Mouse (Mus musculus) limb, embryonic 11.5 days (tissue): ENCODE results near the gene Crlf1. TPM values are rescaled to one million over a fixed set of nuclear protein-coding genes. Genes with fewer than 3 reads are reported as not detected.

Experiments used
- ATAC-seq: fragments of 200-750 bp; cut with Nextera tagmentation; 2 replicates; pipeline ENCODE4 v1.8.0; 2017; ENCODE audit warnings: low read depth; ENCODE audit not compliant: insufficient number of reproducible peaks, low FRiP score, low TSS enrichment
- DNase-seq: peaks from one replicate; pipeline ENCODE4 v3.0.0-alpha.2; 2015; ENCODE audit warnings: low spot score
- H3K27ac ChIP-seq: fragments of 300-500 bp; sonication (generic); replicated peaks from 2 replicates; pipeline ENCODE4 v1.5.1; 2014; ENCODE audit warnings: low read depth, mild to moderate bottlenecking, low read length
- H3K27me3 ChIP-seq: fragments of 300-500 bp; sonication (generic); 2 replicates; pipeline ENCODE4 v1.6.1; 2014; ENCODE audit warnings: mild to moderate bottlenecking, low read length, mixed read lengths; ENCODE audit not compliant: control insufficient read depth, insufficient read depth
- H3K36me3 ChIP-seq: fragments of 300-500 bp; sonication (generic); 2 replicates; pipeline ENCODE4 v1.6.1; 2014; ENCODE audit warnings: mild to moderate bottlenecking, low read length, moderate library complexity, mixed read lengths; ENCODE audit not compliant: control insufficient read depth, insufficient read depth
- H3K4me1 ChIP-seq: fragments of 300-500 bp; sonication (generic); 2 replicates; pipeline ENCODE4 v1.6.1; 2014; ENCODE audit warnings: low read length, mixed read lengths; ENCODE audit not compliant: control insufficient read depth, insufficient read depth
- H3K4me2 ChIP-seq: fragments of 300-500 bp; sonication (generic); 2 replicates; pipeline ENCODE4 v1.6.1; 2014; ENCODE audit warnings: low read depth, mild to moderate bottlenecking, moderate library complexity; ENCODE audit not compliant: severe bottlenecking
- H3K4me3 ChIP-seq: fragments of 300-500 bp; sonication (generic); 2 replicates; pipeline ENCODE4 v1.5.1; 2014; ENCODE audit warnings: low read depth, low read length
- H3K9ac ChIP-seq: fragments of 300-500 bp; sonication (generic); 2 replicates; pipeline ENCODE4 v1.6.1; 2014; ENCODE audit warnings: mild to moderate bottlenecking, low read length
- H3K9me3 ChIP-seq: fragments of 300-500 bp; sonication (generic); 2 replicates; pipeline ENCODE4 v1.6.1; 2016; ENCODE audit warnings: low read length; ENCODE audit not compliant: control insufficient read depth
- WGBS: fragments of 180-500 bp; shearing (Covaris S2); extraction: QIAGEN DNeasy Blood & Tissue Kit; methylation state at CpG from one replicate; pipeline ENCODE4 v1.1.7; 2014; 5-methylcytosine and 5-hydroxymethylcytosine counted together
- polyA plus RNA-seq: library from polyadenylated mRNA; unstranded; fragments of >200 nt; fragmentation: Nextera tagmentation; extraction: Ambion mirVana; gene quantifications from 2 replicates; pipeline ENCODE4 v1.2.1, GENCODE M21; 2014

The Crlf1 gene
- polyA plus RNA-seq, 1 experiment from 2014 or later = 85.8 TPM

DNA sequence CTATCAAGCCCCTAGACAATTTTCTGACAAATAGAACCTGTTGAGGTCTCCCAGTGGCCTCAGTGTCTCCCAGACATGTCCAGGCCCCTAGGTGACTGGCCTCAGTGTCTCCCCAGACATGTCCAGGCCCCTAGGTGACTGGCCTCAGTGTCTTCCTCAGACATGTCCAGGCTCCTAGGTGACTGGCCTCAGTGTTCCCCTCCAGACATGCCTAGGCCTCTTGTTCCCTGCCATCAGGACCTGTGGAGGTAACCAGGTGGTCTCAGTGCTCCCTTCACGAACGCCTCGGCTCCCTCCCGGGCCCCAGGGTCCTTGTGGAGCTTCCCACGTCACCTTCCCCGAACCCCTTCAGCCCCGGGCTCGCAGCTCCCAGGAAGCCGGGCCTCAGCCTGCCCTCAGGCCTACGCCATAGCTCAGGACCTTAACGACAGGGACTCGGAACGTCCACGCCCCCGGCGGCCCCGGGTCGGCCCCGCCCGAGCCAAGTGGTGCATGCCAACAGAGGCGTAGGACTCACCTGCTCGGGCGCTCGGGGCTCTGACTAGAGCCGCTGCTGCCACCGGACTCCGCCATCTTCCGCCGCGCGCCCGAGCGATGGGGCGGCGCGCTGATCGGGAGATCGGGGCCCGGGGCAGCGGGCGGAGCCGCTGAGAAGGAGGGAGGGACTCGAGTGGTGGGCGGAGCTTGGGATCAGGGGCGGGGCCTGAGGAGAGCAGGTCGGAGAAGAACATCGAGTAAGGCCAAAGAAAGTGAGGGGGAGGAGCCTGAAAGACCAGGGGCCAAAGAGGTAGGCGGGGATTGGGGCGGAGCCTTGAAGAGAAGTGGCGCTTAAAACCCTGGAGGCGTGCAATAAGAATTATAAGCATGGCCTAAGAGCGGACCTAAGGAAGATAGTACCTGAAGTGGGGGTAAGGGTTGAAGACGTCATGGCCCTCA, 16.4 kb upstream of the Crlf1 start, which contains the start of gene Klhl26:
Gene Klhl26 (minus strand): TSS at position 636 of the 936 bp plus-strand sequence.
- Histone ChIP-seq H3K4me3 (peak within 1 kb of the TSS; percentile 79), H3K4me1 (peaks cover 10% of the 10 kb centered on the region; the same call in 1 of the 2 replicates), H3K9ac (peak within 1 kb of the TSS; percentile 84), H3K36me3 (no peaks in the 10 kb centered on the region), H3K9me3 (no peaks in the 10 kb centered on the region), H3K27me3 (no peaks in the 10 kb centered on the region), H3K27ac (peak within 1 kb of the TSS; percentile 30; the same call in 1 of the 2 replicates), H3K4me2 (peak within 1 kb of the TSS; percentile 87)
- whole genome bisulfite sequencing = under 1% methylated on average over 53 of the region's 53 CpGs
- ATAC-seq (peak; percentile 82), DNase-seq (peak; percentile 98)

DNA sequence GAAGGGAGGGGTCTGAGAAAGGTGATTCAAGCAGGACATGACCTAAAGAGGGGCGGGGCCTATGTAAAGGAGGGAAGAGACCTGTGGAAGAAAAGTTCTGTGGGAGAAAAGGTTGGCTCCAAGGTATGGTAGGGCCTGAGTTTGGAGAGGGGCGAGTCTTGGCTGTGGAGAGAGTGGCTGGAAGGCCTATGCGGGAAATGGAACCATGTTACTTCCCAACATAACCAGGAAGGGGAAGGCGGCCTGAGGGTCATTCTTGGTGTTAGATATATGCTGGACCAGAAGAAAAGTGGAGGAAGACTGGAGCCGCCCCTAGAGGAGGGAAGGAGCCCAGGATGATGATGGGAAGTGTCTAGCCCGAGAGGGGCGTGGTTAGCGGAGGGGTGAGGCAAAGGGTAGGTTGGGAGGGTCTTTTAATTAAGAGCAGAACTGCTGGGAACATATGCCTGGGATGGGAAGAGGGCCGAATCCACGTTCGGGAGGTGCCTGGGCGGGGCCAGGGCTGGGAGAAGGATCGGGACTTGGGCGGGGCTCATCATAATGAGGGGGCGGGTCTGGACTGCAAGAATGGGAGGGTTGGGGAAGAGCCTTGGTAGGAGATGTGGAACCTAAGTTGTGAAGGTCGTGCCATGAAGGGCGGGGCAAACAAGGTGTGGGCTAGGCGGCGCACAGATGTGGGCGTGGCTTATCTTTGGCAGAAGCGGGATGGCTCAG, 15.5 kb upstream of the Crlf1 start:
- H3K9ac ChIP-seq = no peak overlapping the region
- WGBS = 1% methylated on average over 21 of the region's 21 CpGs
- H3K9me3 ChIP-seq = no peaks in the 10 kb centered on the region
- no peaks in the 10 kb centered on the region for H3K27me3 ChIP-seq
- H3K27ac ChIP-seq = peak overlapping the region; percentile 30; the same call in 1 of the 2 replicates
- no peaks in the 10 kb centered on the region for H3K36me3 ChIP-seq
- DNase-seq (peak; percentile 71), ATAC-seq (peak; percentile 27)
- peaks cover 10% of the 10 kb centered on the region; the same call in 1 of the 2 replicates for H3K4me1 ChIP-seq
- peak overlapping the region; percentile 79 for H3K4me3 ChIP-seq
- peak overlapping the region; percentile 87 for H3K4me2 ChIP-seq

DNA sequence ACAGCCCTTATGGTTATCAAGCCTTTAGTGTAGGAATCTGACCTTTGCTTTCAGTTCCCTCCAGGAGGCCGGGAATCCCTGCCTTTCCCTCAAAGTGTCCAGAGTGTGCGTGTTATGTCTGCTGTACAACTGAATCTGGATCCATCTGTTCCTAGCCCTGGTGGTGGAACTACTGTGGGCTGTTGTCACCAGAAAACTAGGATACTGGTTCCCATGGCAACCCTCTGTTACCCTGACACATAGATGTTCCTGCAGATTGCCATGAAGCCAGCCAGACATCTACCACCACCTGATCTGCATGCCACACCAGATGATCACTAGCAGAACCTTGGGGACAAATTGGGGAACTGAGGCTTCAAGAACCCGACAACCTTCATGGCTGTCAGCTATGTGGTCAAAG, 11.1 kb upstream of the Crlf1 start:
- H3K9ac ChIP-seq = no peak overlapping the region
- H3K27me3 ChIP-seq = 0 out of 2 replicates have a peak, but pooled peaks cover under 1% of the 10 kb centered on the region
- no peak overlapping the region for H3K4me3 ChIP-seq
- ATAC-seq = no peak
- H3K4me1 ChIP-seq = peaks cover 21% of the 10 kb centered on the region
- 84% methylated on average over 3 of the region's 3 CpGs for WGBS
- no peaks in the 10 kb centered on the region for H3K36me3 ChIP-seq
- no peak for DNase-seq
- H3K27ac ChIP-seq = no peak overlapping the region
- no peaks in the 10 kb centered on the region for H3K9me3 ChIP-seq
- no peak overlapping the region for H3K4me2 ChIP-seq

DNA sequence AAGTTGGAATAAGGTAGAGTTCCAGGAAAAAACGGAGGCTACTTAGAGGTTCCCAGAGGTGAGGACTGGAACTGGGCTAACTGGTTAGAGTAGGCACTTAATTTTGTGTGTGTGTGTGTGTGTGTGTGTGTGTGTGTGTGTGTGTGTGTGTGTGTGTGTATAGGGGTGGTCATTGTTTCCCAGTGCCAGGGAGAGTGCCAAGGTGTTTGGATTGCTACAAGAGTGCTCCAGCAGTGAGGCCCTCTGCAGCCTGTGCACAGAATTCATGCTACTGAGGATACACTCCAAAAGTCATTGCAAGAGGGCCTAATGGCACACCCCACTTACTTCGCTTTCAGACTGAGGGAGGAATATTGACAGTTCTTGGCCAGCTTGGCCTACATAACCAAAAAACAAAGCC, 10.0 kb upstream of the Crlf1 start:
- Histone ChIP-seq H3K9me3 (no peaks in the 10 kb centered on the region), H3K4me2 (no peak overlapping the region), H3K36me3 (no peaks in the 10 kb centered on the region), H3K4me3 (no peak overlapping the region), H3K9ac (no peak overlapping the region), H3K4me1 (peaks cover 23% of the 10 kb centered on the region), H3K27me3 (peaks cover 4% of the 10 kb centered on the region; the same call in 1 of the 2 replicates), H3K27ac (no peak overlapping the region)
- ATAC-seq (no peak), DNase-seq (no peak)
- WGBS = 71% methylated on average over 2 of the region's 2 CpGs

DNA sequence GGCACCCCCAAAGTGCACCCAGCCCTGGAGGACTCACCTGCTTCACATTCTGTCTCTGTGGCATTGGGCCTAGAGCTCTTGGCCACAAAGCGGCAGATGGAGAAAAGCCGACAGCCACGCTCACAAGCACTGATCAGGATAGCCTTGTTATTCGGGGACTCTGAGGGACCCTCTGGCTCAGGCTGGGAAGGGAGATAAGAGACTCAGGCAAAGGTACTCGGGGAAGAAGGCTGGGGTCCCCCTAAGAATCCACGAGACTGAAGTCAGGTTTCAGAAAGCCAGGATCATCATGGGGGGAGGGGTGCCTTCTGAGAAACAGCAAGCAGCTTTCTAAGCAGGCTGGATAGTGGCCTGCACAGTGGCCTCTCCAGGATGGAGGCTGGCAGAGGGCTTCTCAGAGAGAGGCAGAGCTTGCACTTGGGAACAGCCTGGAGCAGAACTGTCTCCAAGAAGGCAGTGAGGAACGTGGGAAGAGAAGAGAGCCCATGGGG, 6.7 kb upstream of the Crlf1 start:
- H3K4me1 ChIP-seq = peaks cover 56% of the 10 kb centered on the region
- H3K27me3 ChIP-seq = peaks cover 7% of the 10 kb centered on the region; the same call in 1 of the 2 replicates
- DNase-seq (no peak), ATAC-seq (no peak)
- H3K4me3 ChIP-seq = no peak overlapping the region
- H3K27ac ChIP-seq = no peak overlapping the region
- peak overlapping the region; percentile 76; the same call in 1 of the 2 replicates for H3K4me2 ChIP-seq
- WGBS = 46% methylated on average over 7 of the region's 7 CpGs
- no peaks in the 10 kb centered on the region for H3K9me3 ChIP-seq
- no peak overlapping the region for H3K9ac ChIP-seq
- no peaks in the 10 kb centered on the region for H3K36me3 ChIP-seq

DNA sequence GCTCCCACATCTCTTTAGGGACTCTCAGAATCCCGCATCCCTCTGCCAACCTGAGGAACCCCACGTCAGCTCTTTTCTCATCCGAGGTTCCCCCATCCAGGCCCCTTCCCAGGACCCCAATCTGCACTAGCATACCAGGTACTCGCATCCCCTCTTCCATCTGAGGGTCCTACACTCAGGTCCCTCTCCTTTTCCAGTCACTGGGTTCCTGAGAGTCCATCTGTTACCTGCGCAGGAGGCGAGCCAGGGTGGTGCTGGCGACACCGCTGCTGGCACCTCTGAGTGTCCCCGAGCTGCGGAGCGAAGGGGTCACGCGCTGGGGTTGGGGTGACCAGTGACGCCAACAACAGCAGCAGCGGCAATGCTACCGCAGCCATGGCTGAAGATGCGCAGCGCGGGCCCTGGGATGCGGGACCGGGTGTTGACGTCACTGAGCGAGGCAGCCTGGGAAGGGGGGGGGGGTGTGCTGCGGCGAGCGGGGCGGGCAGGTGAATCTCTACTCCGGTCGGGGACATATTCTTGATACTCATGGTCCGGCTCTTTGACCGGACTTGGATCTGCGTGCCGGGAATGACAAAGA, 5.9 kb upstream of the Crlf1 start, which contains the start of gene Tmem59l:
Gene Tmem59l (minus strand): TSS at position 418 of the 580 bp plus-strand sequence.
- H3K4me3 ChIP-seq = peak within 1 kb of the TSS; percentile 24
- WGBS = 4% methylated on average over 33 of the region's 33 CpGs
- H3K27ac ChIP-seq = peak within 1 kb of the TSS; percentile 48
- H3K9me3 ChIP-seq = no peaks in the 10 kb centered on the region
- peak within 1 kb of the TSS; percentile 76 for H3K4me2 ChIP-seq
- peaks cover 64% of the 10 kb centered on the region for H3K4me1 ChIP-seq
- H3K27me3 ChIP-seq = peaks cover 12% of the 10 kb centered on the region
- peak within 1 kb of the TSS; percentile 52 for H3K9ac ChIP-seq
- DNase-seq (peak; percentile 39), ATAC-seq (no peak)
- H3K36me3 ChIP-seq = no peaks in the 10 kb centered on the region

DNA sequence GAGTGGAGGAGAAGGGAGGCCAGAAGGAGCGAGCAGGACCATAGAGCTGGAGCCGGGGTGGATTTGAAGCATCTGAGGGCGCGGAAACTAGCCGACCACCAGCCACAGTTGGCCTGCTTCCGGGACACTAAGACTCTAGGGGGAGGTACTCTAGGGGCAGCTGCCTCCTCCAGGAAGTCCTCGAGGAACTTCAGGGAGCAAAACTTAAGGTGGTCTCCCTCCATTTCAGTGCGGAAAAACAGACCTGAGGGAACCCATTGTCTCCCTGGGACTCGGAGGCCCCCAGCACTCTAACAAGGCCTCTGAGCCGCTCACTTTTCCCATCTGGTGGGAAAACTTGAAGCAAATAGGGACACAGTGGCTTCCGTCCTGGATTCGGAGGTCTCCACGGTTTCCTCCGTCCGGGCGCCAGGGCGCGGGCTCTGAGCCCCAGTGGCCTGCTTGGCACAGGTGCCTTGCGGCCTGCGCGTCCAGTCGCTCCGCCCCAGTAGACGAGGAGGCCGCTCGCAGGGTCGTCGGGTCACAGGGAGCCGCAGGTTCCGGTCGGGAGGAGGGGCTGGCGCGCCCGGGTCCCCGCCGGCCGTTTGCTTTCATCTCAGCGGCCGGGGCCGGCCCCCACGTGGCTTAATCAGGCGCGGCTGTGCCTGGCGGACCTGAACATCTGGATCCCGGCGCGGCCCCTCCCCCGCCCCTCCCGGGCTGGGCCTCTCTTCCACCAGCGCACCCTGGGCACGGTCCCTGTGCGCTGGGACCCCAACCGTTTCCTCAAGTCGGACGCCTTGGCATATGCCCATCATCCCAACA, 4.8 kb upstream of the Crlf1 start:
- 2% methylated on average over 55 of the region's 55 CpGs for WGBS
- Histone ChIP-seq H3K4me3 (peak overlapping the region; percentile 16; the same call in 1 of the 2 replicates), H3K4me2 (peak overlapping the region; percentile 57), H3K9me3 (no peaks in the 10 kb centered on the region), H3K4me1 (peaks cover 71% of the 10 kb centered on the region), H3K27ac (peak overlapping the region; percentile 48), H3K36me3 (no peaks in the 10 kb centered on the region), H3K27me3 (peaks cover 21% of the 10 kb centered on the region), H3K9ac (peak overlapping the region; percentile 27; the same call in 1 of the 2 replicates)
- peak; percentile 89 for DNase-seq
- ATAC-seq = peak; percentile 15; the same call in 1 of the 2 replicates
